Mouse (Mus musculus): ENCODE results near the gene Gfi1.

Gene Gfi1

GRCm38 (mm10) chr5:107678392-107678791 lies 47.4 kb downstream of the Gfi1 start:
- no peak for DNase-seq (ENCODE audit: low read depth, low spot score)

Data from mesoderm, embryonic 11.5 days (tissue).